Mouse (Mus musculus) midbrain, embryonic 13.5 days (tissue): Measurements from ENCODE around the gene Vmn1r74. TPM values are rescaled to one million over a fixed set of nuclear protein-coding genes. Genes with fewer than 3 reads are reported as not detected.
"Not testable (repeated sequence)": the region's sequence is repeated elsewhere in the genome, so short reads cannot be mapped to it uniquely, and the experiment has no call there.

Experiments used
- ATAC-seq: fragments of 200-750 bp; cut with Nextera tagmentation; 2 replicates; pipeline ENCODE4 v1.8.0; 2017; ENCODE audit warnings: mild to moderate bottlenecking, moderate TSS enrichment, moderate library complexity
- H3K27ac ChIP-seq: fragments of 300-500 bp; sonication (generic); 2 replicates; pipeline ENCODE4 v1.5.1; 2015; ENCODE audit warnings: inconsistent platforms, mild to moderate bottlenecking, moderate library complexity
- H3K27me3 ChIP-seq: fragments of 300-500 bp; sonication (generic); 2 replicates; pipeline ENCODE4 v1.6.1; 2015; ENCODE audit warnings: mild to moderate bottlenecking, inconsistent platforms
- H3K36me3 ChIP-seq: fragments of 300-500 bp; sonication (generic); 2 replicates; pipeline ENCODE4 v1.6.1; 2015; ENCODE audit warnings: mild to moderate bottlenecking, inconsistent platforms
- H3K4me1 ChIP-seq: fragments of 300-500 bp; sonication (generic); replicated peaks from 2 replicates; pipeline ENCODE4 v1.6.1; 2015; ENCODE audit warnings: inconsistent platforms
- H3K4me2 ChIP-seq: fragments of 300-500 bp; sonication (generic); replicated peaks from 2 replicates; pipeline ENCODE4 v1.6.1; 2015; ENCODE audit warnings: moderate library complexity, mild to moderate bottlenecking, inconsistent platforms
- H3K4me3 ChIP-seq: fragments of 300-500 bp; sonication (generic); replicated peaks from 2 replicates; pipeline ENCODE4 v1.5.1; 2015; ENCODE audit warnings: mild to moderate bottlenecking, inconsistent platforms
- H3K9ac ChIP-seq: fragments of 300-500 bp; sonication (generic); replicated peaks from 2 replicates; pipeline ENCODE4 v1.6.1; 2015; ENCODE audit warnings: mild to moderate bottlenecking, inconsistent platforms
- H3K9me3 ChIP-seq: fragments of 300-500 bp; sonication (generic); 2 replicates; pipeline ENCODE4 v1.6.1; 2016; ENCODE audit warnings: mild to moderate bottlenecking, inconsistent platforms
- WGBS: fragments of 180-500 bp; shearing (Covaris S2); methylation state at CpG from one replicate; pipeline ENCODE4 v1.1.7; 2015; 5-methylcytosine and 5-hydroxymethylcytosine counted together
- polyA plus RNA-seq: library from polyadenylated mRNA; unstranded; fragments of >200 nt; fragmentation: Nextera tagmentation; extraction: Ambion mirVana; gene quantifications from 2 replicates; pipeline ENCODE4 v1.2.1, GENCODE M21; 2015

The Vmn1r74 gene
- not detected in 2 replicates for polyA plus RNA-seq

- no peaks in the 10 kb centered on the region for H3K36me3 ChIP-seq
- no peaks in the 10 kb centered on the region for H3K4me1 ChIP-seq
- no peak within 1 kb of the TSS for H3K27ac ChIP-seq
- H3K4me2 ChIP-seq, result no peak within 1 kb of the TSS
- peaks cover 26% of the 10 kb centered on the region; the same call in 1 of the 2 replicates for H3K9me3 ChIP-seq
- no peak within 1 kb of the TSS for H3K9ac ChIP-seq
- no peak for ATAC-seq
- WGBS, result 83% methylated on average over 2 of the region's 2 CpGs
- no peak within 1 kb of the TSS for H3K4me3 ChIP-seq
- no peaks in the 10 kb centered on the region for H3K27me3 ChIP-seq
These were observed at the start of gene Vmn1r74 for GRCm38 (mm10) chr7:11833680-11834079. Vmn1r74 (plus strand) TSS chr7:11833980.

DNA sequence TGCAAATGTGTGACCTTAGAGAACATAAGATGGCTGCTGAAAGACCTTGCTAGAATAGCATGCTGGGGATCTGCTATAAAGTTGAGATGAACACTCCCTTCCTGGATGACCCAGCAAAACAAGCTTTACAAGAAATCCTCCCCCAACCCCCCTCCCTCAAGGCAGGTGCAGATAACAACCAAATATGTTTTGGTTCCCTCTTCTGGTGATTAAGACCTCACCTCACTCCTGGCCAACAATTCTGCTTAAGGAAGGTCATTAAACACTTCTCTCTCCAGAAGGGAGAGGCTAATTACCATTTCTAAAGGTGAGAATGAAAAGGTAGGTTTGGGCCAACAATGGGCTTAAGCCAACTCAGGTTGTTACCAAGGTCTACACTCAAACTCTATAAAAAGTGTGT lies 20.0 kb upstream of the Vmn1r74 start:
- H3K4me2 ChIP-seq, result no peak overlapping the region
- ATAC-seq, result no peak
- H3K4me3 ChIP-seq, result no peak overlapping the region

DNA sequence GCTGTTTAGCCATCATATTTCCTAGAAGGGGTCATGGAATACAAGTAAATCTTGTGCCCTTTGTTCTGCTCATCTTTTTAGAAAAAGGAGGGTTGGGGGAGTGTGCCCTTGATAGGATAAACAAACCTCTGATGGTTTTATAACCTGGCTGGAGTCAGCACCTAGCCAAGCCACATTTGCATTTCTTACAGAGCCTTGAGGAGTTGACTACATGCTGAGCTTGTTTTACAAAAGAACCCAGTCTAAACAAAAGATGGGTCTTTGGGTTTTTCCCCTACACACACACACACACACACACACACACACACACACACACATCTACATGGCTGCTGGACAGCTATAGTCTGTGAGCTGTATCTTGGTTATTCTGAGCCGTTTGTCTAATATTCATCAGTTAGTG lies 11.6 kb upstream of the Vmn1r74 start:
- Histone ChIP-seq H3K27me3 (no peaks in the 10 kb centered on the region), H3K4me1 (no peaks in the 10 kb centered on the region), H3K4me3 (no peak overlapping the region), H3K9me3 (peaks cover 45% of the 10 kb centered on the region), H3K27ac (no peak overlapping the region), H3K9ac (no peak overlapping the region), H3K4me2 (no peak overlapping the region), H3K36me3 (no peaks in the 10 kb centered on the region)
- WGBS, result 91% methylated on average over 1 of the region's 1 CpGs
- ATAC-seq, result no peak

More for the DNA sequence above, 20.0 kb upstream of the Vmn1r74 start:
- H3K9ac ChIP-seq, result no peak overlapping the region
- no peaks in the 10 kb centered on the region for H3K36me3 ChIP-seq
- no peaks in the 10 kb centered on the region for H3K4me1 ChIP-seq
- H3K27me3 ChIP-seq, result no peaks in the 10 kb centered on the region
- H3K9me3 ChIP-seq, result peaks cover 39% of the 10 kb centered on the region
- no peak overlapping the region for H3K27ac ChIP-seq

GRCm38 (mm10) chr7:11823246-11823645 lies 10.5 kb upstream of the Vmn1r74 start:
- not testable (repeated sequence) for H3K36me3 ChIP-seq, H3K27me3 ChIP-seq, ATAC-seq, H3K4me2 ChIP-seq, H3K4me3 ChIP-seq, H3K9ac ChIP-seq, H3K27ac ChIP-seq, H3K4me1 ChIP-seq
- peaks cover 41% of the 10 kb centered on the region; the same call in 1 of the 2 replicates for H3K9me3 ChIP-seq
- 85% methylated on average over 9 of the region's 9 CpGs for WGBS

GRCm38 (mm10) chr7:11874330-11874729 lies 40.5 kb downstream of the Vmn1r74 start, which contains the start of gene Vmn1r75:
Vmn1r75 (plus strand) TSS chr7:11874630.
- Histone ChIP-seq H3K4me2 (no peak within 1 kb of the TSS), H3K4me1 (no peaks in the 10 kb centered on the region), H3K9me3 (peaks cover 14% of the 10 kb centered on the region; the same call in 1 of the 2 replicates), H3K4me3 (no peak within 1 kb of the TSS), H3K27ac (no peak within 1 kb of the TSS), H3K27me3 (no peaks in the 10 kb centered on the region), H3K9ac (no peak within 1 kb of the TSS), H3K36me3 (no peaks in the 10 kb centered on the region)
- ATAC-seq, result no peak

Other genes starting within 250 kb of the Vmn1r74 start
- gene Zscan4-ps3, start 224.7 kb upstream of the Vmn1r74 start, polyA plus RNA-seq, result not detected in 2 replicates
- gene Vmn1r72, start 153.8 kb upstream of the Vmn1r74 start, polyA plus RNA-seq, result not detected in 2 replicates
- gene Vmn1r73, start 103.7 kb upstream of the Vmn1r74 start, polyA plus RNA-seq, result not detected in 2 replicates
- not detected in 2 replicates for gene Vmn1r75, start 40.6 kb downstream of the Vmn1r74 start, polyA plus RNA-seq
- not detected in 2 replicates for gene Vmn1r76, start 104.2 kb downstream of the Vmn1r74 start, polyA plus RNA-seq
- not detected in 2 replicates for gene Vmn1r77, start 202.8 kb downstream of the Vmn1r74 start, polyA plus RNA-seq